Mouse (Mus musculus): ENCODE measurements around the gene Mef2a. TPM values are rescaled to one million over a fixed set of nuclear protein-coding genes. Genes with fewer than 3 reads are reported as not detected.

The Mef2a gene
- total RNA-seq, 2 experiments from 2014 or later = 65.0 to 81.0 TPM

GRCm38 (mm10) chr7:67245255-67245654, 127.4 kb downstream of the Mef2a start:
- DNase-seq = no peak

- DNase-seq = no peak
These were observed 128.8 kb downstream of the Mef2a start for GRCm38 (mm10) chr7:67243894-67244282.

GRCm38 (mm10) chr7:67243121-67243893, 129.4 kb downstream of the Mef2a start:
- no peak for DNase-seq

- DNase-seq = no peak
These were observed 130.7 kb downstream of the Mef2a start for GRCm38 (mm10) chr7:67241969-67242368.

DNA sequence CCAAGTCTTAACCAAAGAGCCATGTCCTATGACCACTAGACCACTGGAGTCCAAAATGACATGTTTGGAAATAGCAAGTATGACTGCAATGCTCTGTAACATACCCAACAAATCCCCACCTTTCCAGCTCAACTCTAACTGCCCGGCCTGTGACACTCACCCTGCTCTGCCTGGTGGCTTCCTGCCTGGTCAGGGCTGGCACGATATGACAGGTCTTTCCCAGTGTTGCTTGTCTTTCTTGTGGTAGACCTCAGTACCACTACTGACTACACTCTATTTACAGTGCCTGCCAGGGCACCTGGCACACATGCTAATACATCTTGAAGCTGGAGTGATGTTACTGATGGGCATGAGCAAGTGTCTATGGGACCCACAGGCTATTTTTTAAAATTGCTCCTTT, 134.9 kb downstream of the Mef2a start:
- no peak for DNase-seq

DNA sequence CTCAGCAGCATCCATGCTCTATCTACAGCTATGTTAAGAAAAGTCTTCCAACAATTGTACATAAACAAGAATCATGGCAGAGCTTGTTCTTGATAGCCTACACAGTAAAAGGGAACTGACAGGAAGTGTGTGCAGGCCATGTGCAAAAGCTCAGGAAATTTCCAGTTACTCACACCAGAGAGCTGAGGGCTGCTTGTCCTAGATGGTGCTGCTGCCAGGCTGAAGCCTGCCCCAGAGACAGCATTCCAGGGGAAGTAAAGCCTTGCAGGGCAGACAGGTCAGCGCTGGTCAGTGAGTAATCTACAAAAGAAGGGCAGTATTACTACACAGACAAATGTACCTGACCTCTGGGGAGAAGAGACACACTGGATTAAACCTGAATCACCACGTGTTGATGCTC, 136.3 kb downstream of the Mef2a start:
- no peak for DNase-seq

DNA sequence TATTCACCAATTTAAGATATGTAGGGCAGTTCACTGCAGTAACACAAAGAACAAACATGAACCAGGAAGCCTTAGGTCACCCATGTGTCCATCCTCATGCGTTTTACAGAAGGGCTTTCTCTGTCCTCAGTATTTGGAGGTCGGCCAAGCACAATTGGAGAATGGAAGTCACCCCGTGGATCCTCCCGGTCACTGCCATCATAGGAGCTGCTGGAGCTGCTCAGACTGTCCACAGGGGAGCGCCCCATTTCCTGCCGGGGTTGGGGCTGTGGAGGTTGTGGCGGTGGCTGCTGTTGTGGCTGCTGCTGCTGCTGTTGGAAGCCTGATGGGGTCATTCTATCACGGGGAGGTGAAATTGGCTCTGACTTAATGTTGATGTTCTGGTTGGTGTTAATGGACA, 137.9 kb downstream of the Mef2a start:
- peak; percentile 43 for DNase-seq

DNA sequence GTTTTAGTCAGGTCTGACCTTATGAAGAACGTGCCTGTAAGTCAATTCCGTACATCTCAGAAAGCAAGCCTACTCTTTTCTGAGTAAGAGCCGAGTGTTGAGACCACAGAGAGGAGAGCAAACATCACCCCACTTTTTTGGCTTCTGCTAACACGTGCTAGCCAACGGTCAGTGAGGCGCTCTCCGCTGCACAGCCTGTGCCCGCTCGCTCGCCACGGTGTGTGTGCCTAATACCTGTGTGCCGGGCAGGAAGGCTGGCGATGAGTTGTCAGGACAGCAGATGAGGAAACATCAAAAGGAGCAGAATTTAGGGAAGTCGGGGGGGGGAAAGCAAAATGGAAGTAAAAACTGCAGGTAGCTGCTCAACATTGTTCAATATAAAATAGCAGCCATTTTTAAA, 140.2 kb downstream of the Mef2a start:
- DNase-seq = no peak

DNA sequence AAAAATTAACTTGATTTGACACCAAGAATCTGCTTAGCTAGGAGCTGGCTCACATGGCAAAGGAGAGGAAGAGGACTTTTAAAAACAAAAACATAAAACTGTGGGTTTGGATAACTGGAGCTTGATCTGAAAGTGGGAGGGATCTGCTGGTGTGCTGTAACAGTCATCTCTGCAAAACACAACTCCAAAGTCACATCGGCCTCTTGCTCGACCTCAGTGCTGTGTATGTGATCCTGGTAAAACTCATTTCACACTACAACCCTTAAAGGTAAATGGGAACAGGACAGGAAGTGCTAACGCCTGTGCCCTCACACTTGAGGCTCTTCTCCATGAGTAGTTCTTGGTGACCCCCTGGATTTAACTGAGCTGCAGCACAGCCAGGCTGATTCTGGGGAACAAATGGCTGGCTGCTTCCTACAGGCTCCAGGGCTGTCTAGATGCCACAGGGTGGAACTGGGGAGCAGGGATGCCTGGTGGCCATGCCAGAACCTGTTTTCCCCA, 142.0 kb downstream of the Mef2a start:
- no peak for DNase-seq

DNA sequence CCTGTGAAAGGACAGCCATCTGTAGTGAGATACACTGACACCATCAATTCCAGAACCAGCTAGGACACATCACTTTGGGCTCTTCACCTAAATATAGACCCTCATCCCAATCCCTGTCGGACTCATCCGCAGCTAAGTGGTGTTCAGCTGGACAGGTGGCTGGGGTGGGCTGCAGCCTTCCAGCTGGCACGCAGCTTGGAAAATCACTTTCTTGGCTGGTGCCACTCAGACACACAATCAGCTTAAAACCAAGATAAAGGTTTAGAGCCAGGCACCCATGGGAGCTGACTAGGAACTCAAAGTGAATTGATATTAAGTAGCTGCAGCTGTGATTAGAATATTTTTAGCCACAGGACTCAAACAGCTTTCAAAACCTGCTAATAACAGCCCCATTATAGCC, 142.4 kb downstream of the Mef2a start:
- no peak for DNase-seq

GRCm38 (mm10) chr7:67229701-67230100, 143.0 kb downstream of the Mef2a start:
- no peak for DNase-seq

- DNase-seq = peak; percentile 72
These were observed 143.6 kb downstream of the Mef2a start for GRCm38 (mm10) chr7:67228891-67229602.

- no peak for DNase-seq
These were observed 144.3 kb downstream of the Mef2a start for GRCm38 (mm10) chr7:67228390-67228789.

DNA sequence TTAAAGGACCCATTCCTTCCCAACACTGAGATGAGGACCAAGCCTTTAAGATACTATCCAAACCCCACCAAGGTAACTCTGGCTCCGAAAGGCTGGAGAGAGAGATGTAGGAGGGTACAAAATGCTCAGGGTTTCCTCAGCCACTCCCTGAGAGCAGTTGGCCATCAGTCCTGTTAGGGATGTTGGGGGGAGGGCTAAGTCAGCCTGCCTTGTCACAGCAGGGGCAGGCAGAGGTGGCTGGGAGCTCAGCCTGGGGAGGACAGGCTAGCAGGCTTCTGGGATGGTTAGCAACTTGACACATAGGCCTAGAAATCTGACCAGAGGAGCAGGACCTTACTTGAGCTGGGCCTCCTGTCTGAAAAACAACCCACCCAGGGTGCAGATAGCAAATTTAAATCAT, 145.1 kb downstream of the Mef2a start:
- no peak for DNase-seq

DNA sequence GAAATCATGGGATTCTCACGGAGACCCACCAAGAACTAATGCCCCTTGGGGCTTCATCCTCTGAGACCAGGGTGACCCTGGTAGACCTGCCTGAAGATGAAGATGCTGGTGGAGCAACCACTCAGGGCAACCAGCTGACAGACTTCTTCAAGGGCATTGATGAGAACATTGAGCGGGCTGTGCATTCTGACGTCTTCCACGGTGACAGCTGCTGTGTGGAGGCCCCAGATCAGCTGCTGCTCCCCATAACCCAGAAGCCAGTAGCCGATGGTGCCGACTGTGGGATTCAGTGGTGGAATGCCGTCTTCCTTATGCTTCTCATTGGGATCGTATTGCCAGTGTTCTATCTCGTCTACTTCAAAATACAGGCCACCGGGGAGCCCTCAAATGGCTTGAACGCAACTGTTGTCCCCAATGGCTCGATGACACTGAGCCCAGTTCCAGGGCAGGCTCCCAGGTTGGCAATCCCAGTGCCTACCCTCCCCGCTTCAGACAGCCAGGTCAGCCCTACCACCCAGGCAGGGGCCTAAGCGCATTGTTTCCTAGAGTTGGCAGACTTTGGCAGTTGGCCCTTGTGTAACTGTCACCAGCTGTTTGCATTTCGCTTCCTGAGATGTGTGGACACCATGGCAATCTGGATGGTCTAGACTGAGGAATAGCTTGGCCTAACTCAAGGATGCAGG, 146.6 kb downstream of the Mef2a start:
- DNase-seq = no peak

DNA sequence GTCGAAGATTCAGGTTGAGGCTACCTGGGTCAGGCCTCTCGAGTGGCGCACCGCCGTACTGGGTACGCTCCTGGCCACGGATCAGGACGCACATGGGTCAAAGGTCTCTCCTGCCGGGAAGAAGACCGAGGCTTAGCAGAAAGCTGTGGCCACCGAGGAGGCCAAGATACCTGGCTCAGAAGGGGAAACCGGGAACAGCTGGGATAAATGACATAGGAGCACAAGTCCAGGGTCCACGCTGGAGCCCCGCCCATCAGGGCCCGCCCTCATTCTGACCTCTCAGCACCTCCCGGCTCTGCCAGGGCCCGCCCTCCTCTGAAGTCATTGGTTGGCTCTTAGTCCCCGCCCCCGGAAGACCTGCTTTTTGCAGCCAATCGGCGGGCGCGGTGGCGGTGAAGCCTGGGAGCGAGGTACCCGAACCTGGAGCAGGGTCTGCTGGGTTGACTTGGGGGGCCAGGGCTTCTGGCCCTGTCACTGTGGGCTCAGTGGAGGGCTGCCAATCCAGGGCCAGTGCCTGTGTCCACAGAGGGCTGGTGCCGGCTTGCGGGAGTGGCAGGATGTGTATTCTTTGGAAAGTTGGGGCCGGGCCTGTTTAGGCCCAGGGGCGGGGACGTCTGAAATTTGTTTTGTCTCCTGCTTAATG, 150.3 kb downstream of the Mef2a start, which contains the start of gene Lysmd4:
Lysmd4 (plus strand) TSS at position 325 of the 643 bp plus-strand sequence.
- peak; percentile 99 for DNase-seq

DNA sequence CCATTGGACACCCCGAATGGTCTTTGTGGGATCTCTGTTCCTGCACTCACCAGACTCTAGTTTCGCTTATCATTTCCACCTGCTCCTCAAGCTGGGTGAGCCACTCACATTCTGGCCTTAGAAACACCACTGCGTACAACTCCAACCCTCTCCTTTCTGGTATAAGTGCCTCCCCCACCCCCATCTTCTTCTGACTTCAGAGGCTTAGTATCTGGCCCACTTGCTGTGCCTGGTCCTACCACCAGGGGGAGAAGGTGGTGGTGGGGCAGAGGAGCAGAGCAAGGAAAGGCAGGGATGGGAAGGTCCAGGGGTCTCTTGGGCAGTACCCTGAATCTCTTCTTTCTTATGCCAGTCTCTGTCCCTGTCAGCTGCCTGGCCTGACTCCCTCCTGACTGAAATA, 155.6 kb downstream of the Mef2a start:
- peak; percentile 86 for DNase-seq

- DNase-seq = no peak
These were observed 156.3 kb downstream of the Mef2a start for GRCm38 (mm10) chr7:67216351-67216750.

DNA sequence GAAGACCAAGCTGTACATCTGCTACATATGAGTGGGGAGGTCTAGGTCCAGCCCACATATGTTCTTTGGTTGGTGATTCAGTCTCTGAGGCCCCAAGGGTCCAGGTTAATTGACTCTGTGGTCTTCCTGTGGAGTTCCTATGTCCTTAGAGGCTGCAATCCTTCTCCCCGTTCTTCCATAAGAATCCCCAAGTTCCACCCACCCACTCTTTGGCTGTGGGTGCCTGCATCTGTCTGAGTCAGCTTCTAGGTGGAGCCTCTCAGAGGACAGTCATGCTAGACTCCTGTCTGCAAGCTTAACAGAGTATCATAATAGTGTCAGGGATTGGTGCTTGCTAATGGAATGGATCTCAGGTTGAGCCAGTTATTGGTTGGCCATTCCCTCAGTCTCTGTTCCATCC, 159.1 kb downstream of the Mef2a start:
- DNase-seq = no peak

DNA sequence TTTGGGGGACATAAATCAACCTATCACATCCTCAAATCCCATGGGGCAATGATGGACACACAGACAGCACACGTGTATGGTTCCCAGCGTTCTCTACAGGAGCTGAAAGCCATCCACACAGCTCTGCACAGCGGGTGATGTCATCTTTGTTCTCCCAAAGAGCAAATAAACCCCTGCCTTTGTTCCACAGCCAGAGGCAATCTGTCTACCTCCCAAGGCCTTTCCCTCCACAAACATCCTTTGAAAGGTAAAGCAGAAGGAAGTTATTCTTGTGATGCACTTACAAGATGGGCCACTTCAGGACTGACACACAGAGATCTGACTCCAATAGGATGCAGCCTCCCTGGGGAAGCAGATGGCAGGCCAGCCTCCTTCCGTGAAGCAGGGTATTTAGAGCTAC, 160.7 kb downstream of the Mef2a start:
- DNase-seq = peak; percentile 21

GRCm38 (mm10) chr7:67211341-67211740, 161.3 kb downstream of the Mef2a start:
- no peak for DNase-seq

Measured in adrenal gland, postnatal 10 days (tissue).